Mouse (Mus musculus) right cerebral cortex, adult 18-20 months (tissue): Measurements from ENCODE around the gene Aacs.

Experiments
- DNase-seq: peaks from one replicate; pipeline ENCODE4 v3.0.0; 2022; ENCODE audit warnings: mixed read lengths

Gene Aacs

DNA sequence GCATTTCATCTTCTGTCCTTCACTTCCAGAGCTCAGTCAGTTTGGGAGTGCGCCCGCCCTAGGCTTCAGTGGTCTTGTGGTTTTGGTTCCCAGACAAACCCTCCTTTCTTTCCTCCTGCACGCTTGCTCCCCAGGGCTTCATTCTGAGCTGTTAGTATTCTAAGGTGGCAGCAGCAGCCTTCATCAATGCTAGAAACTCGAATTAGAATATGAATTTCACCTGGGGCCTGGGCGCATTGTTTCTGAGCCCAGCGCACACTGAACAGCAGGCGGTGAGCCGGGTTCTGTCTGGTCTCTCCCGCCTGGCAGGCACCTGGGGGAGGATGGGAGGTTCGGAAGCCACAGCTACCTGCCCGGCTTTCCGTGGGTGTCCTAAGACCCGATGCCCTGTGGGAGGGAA, 70.7 kb downstream of the Aacs start:
- no peak for DNase-seq

DNA sequence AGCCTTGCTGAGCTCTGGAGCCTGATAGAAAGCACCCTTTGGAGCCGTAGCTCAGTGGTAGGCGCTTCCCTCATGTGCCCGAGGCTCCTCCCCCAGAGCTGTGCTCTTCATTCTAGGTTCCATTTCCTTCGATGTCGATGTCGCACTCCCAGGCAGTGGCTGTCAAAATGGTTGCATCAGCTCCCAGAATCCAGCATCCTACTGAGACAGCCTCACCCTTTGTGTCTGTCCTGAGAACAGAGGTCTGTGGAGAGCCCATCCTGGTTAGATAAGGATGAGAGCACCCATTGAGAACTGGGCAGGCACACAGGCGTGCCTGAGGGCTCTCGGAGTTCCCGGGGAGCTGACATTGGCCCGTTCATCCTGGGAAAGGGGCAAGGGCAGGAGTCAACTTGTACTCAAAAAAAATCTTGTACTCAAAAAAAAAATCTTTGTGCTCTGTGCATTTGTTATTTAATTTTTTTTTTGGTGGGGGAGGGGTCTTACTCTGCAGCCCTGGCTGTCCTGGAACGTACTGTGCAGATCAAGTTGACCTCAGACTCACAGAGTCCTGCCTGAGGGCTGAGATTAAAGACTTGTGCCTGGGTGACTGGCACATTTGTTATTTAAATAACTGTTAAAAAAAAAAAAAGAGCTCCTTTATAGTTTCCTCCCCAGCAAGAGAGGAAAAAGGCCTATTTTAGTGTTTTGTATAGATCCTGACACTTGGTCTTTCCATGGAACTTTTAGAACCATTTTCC, 74.3 kb downstream of the Aacs start:
- no peak for DNase-seq

DNA sequence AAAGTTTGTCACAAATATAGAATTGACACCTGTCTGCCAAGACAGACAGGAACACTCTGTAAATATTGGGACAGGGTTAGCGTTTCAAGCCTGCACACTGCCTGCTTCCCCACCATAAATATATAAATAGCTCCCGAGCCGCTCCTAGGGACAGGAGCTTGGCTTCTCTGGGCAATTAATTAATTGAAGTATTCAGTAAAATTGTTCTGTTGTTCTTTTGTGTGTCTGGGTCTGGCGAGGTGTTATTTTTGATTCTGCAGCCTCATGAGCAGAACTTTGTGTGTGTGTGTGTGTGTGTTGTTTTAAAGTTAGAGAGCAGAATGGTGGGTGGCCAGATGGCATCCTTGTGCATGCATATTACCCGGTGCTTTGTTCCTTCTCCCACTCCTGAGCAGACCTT, 80.1 kb downstream of the Aacs start:
- no peak for DNase-seq

DNA sequence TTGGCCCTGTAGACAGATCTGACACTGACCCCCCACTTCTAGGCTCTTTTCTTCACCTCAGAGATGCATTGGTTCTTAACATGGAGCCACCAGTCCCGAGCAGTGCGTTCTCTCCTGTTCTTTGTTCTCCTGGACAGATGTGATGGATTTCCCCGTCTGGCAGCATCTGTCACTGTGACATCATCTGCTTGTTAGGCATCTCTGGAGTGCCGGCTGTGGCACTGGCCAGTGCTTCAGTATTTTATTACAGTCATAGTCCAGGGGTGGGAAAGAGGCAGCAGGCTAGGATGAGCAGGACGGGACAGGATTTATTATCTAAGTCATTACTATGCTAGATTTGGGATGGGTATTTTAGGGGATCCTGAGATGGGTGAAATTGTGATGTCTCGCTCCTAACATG, 87.9 kb downstream of the Aacs start:
- no peak for DNase-seq

DNA sequence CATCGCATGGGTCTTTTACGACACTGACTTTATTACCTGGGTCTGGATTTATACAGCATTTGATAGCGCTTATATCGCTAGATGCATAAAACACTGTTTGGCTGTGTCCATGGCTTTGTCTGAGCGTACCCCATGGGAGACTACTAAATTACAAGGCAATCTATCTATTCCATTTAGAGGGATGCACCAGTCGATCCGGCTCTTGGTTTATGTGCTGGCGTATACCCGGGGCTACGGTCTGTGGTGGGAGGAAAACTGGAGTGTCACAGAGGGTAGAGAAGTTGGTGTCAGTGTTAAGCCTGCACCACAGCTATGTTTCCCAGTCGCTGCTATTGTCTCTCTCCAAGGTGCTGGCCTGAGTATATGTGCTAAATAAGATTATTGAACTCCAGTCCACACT, 90.1 kb downstream of the Aacs start:
- no peak for DNase-seq
